Mouse (Mus musculus) stomach, embryonic 14.5 days (tissue): ENCODE data around the gene 2700049A03Rik. TPM values are rescaled to one million over a fixed set of nuclear protein-coding genes. Genes with fewer than 3 reads are reported as not detected.
A peak's percentile ranks its signal among the peaks of the same experiment; 100 is the strongest.

Experiments used
- ATAC-seq: fragments of 200-750 bp; cut with Nextera tagmentation; 2 replicates; pipeline ENCODE4 v1.8.0; 2017; ENCODE audit warnings: low read depth, moderate TSS enrichment; ENCODE audit not compliant: insufficient number of reproducible peaks, insufficient read depth, low FRiP score
- H3K27ac ChIP-seq: fragments of 300-500 bp; sonication (generic); 2 replicates; pipeline ENCODE4 v1.5.1; 2014; ENCODE audit warnings: mild to moderate bottlenecking, low read length, moderate library complexity, mixed read lengths
- H3K27me3 ChIP-seq: fragments of 300-500 bp; sonication (generic); 2 replicates; pipeline ENCODE4 v1.6.1; 2014; ENCODE audit warnings: low read length, control low read depth, mixed read lengths; ENCODE audit not compliant: control insufficient read depth, insufficient read depth
- H3K36me3 ChIP-seq: fragments of 300-500 bp; sonication (generic); 2 replicates; pipeline ENCODE4 v1.6.1; 2014; ENCODE audit warnings: mild to moderate bottlenecking, control low read depth, low read length, moderate library complexity, mixed read lengths; ENCODE audit not compliant: control insufficient read depth, insufficient read depth
- H3K4me1 ChIP-seq: fragments of 300-500 bp; sonication (generic); 2 replicates; pipeline ENCODE4 v1.6.1; 2014; ENCODE audit warnings: low read length, control low read depth, mixed read lengths; ENCODE audit not compliant: control insufficient read depth, insufficient read depth
- H3K4me2 ChIP-seq: fragments of 300-500 bp; sonication (generic); replicated peaks from 2 replicates; pipeline ENCODE4 v1.6.1; 2014; ENCODE audit warnings: low read depth, low read length, control low read depth
- H3K4me3 ChIP-seq: fragments of 300-500 bp; sonication (generic); 2 replicates; pipeline ENCODE4 v1.5.1; 2014; ENCODE audit warnings: low read depth, low read length, control low read depth
- H3K9ac ChIP-seq: fragments of 300-500 bp; sonication (generic); replicated peaks from 2 replicates; pipeline ENCODE4 v1.6.1; 2014; ENCODE audit warnings: low read depth, mild to moderate bottlenecking, control low read depth, low read length, moderate library complexity, mixed read lengths
- H3K9me3 ChIP-seq: fragments of 300-500 bp; sonication (generic); 2 replicates; pipeline ENCODE4 v1.6.1; 2016; ENCODE audit warnings: low read depth, low read length, control low read depth; ENCODE audit not compliant: control insufficient read depth
- WGBS: fragments of 180-500 bp; shearing (Covaris S2); extraction: QIAGEN DNeasy Blood & Tissue Kit; methylation state at CpG from one replicate; pipeline ENCODE4 v1.1.7; 2014; 5-methylcytosine and 5-hydroxymethylcytosine counted together
- polyA plus RNA-seq: library from polyadenylated mRNA; unstranded; fragments of >200 nt; fragmentation: Nextera tagmentation; extraction: Ambion mirVana; gene quantifications from 2 replicates; pipeline ENCODE4 v1.2.1, GENCODE M21; 2014

The 2700049A03Rik gene
- polyA plus RNA-seq, 1 experiment from 2014 or later = 17.1 TPM

- Histone ChIP-seq H3K36me3 (no peaks in the 10 kb centered on the region), H3K4me1 (peaks cover 3% of the 10 kb centered on the region; the same call in 1 of the 2 replicates), H3K4me2 (0 out of 2 replicates have a peak overlapping the region, but pooled peaks have one; percentile 10), H3K27me3 (no peaks in the 10 kb centered on the region), H3K27ac (no peak overlapping the region), H3K9ac (no peak overlapping the region), H3K4me3 (no peak overlapping the region), H3K9me3 (no peaks in the 10 kb centered on the region)
- no peak for ATAC-seq
- 13% methylated on average over 18 of the region's 18 CpGs for WGBS
Measured at GRCm38 (mm10) chr12:71258196-71258920, 121.7 kb downstream of the 2700049A03Rik start.

GRCm38 (mm10) chr12:71264211-71264610 is 127.6 kb downstream of the 2700049A03Rik start:
- H3K36me3 ChIP-seq = no peaks in the 10 kb centered on the region
- no peak for ATAC-seq
- no peaks in the 10 kb centered on the region for H3K27me3 ChIP-seq
- H3K4me3 ChIP-seq = no peak overlapping the region
- peaks cover 6% of the 10 kb centered on the region; the same call in 1 of the 2 replicates for H3K9me3 ChIP-seq
- no peaks in the 10 kb centered on the region for H3K4me1 ChIP-seq
- H3K4me2 ChIP-seq = no peak overlapping the region
- no peak overlapping the region for H3K27ac ChIP-seq
- WGBS = 70% methylated on average over 4 of the region's 4 CpGs
- no peak overlapping the region for H3K9ac ChIP-seq

GRCm38 (mm10) chr12:71269367-71269766 is 132.7 kb downstream of the 2700049A03Rik start:
- H3K9me3 ChIP-seq = peaks cover 6% of the 10 kb centered on the region; the same call in 1 of the 2 replicates
- no peak overlapping the region for H3K9ac ChIP-seq
- H3K4me2 ChIP-seq = no peak overlapping the region
- H3K4me3 ChIP-seq = no peak overlapping the region
- no peak for ATAC-seq
- H3K4me1 ChIP-seq = no peaks in the 10 kb centered on the region
- WGBS = 92% methylated on average over 7 of the region's 7 CpGs
- H3K36me3 ChIP-seq = no peaks in the 10 kb centered on the region
- H3K27ac ChIP-seq = no peak overlapping the region
- H3K27me3 ChIP-seq = no peaks in the 10 kb centered on the region

GRCm38 (mm10) chr12:71271131-71271530 is 134.5 kb downstream of the 2700049A03Rik start:
- Histone ChIP-seq H3K36me3 (no peaks in the 10 kb centered on the region), H3K27ac (no peak overlapping the region), H3K4me3 (no peak overlapping the region), H3K4me2 (no peak overlapping the region), H3K9ac (no peak overlapping the region), H3K27me3 (no peaks in the 10 kb centered on the region), H3K9me3 (peaks cover 6% of the 10 kb centered on the region; the same call in 1 of the 2 replicates), H3K4me1 (no peaks in the 10 kb centered on the region)
- WGBS = 67% methylated on average over 5 of the region's 5 CpGs
- ATAC-seq = no peak

- ATAC-seq = no peak
- no peak overlapping the region for H3K27ac ChIP-seq
- H3K9me3 ChIP-seq = no peaks in the 10 kb centered on the region
- H3K4me2 ChIP-seq = no peak overlapping the region
- no peaks in the 10 kb centered on the region for H3K27me3 ChIP-seq
- 91% methylated on average over 5 of the region's 5 CpGs for WGBS
- H3K9ac ChIP-seq = no peak overlapping the region
- no peaks in the 10 kb centered on the region for H3K4me1 ChIP-seq
- H3K36me3 ChIP-seq = no peaks in the 10 kb centered on the region
- no peak overlapping the region for H3K4me3 ChIP-seq
Measured at GRCm38 (mm10) chr12:71274519-71275237, 138.0 kb downstream of the 2700049A03Rik start.

- Histone ChIP-seq H3K4me1 (no peaks in the 10 kb centered on the region), H3K9me3 (no peaks in the 10 kb centered on the region), H3K36me3 (no peaks in the 10 kb centered on the region), H3K4me3 (no peak overlapping the region), H3K27me3 (no peaks in the 10 kb centered on the region), H3K27ac (no peak overlapping the region), H3K9ac (no peak overlapping the region), H3K4me2 (no peak overlapping the region)
- ATAC-seq = no peak
- WGBS = 84% methylated on average over 8 of the region's 8 CpGs
Measured at GRCm38 (mm10) chr12:71275906-71276595, 139.4 kb downstream of the 2700049A03Rik start.

GRCm38 (mm10) chr12:71279521-71280262 is 143.0 kb downstream of the 2700049A03Rik start:
- Histone ChIP-seq H3K9ac (no peak overlapping the region), H3K4me3 (no peak overlapping the region), H3K9me3 (peaks cover 8% of the 10 kb centered on the region; the same call in 1 of the 2 replicates), H3K4me2 (no peak overlapping the region), H3K27ac (no peak overlapping the region), H3K36me3 (no peaks in the 10 kb centered on the region), H3K27me3 (no peaks in the 10 kb centered on the region), H3K4me1 (no peaks in the 10 kb centered on the region)
- 81% methylated on average over 12 of the region's 12 CpGs for WGBS
- no peak for ATAC-seq
